Mouse (Mus musculus) intestine, embryonic 16.5 days (tissue): ENCODE results near the gene Npat. TPM values are rescaled to one million over a fixed set of nuclear protein-coding genes. Genes with fewer than 3 reads are reported as not detected.
A peak's percentile ranks its signal among the peaks of the same experiment; 100 is the strongest.

ENCODE experiments used
- ATAC-seq: fragments of 200-750 bp; cut with Nextera tagmentation; 2 replicates; pipeline ENCODE4 v1.8.0; 2017; ENCODE audit warnings: moderate TSS enrichment, moderate library complexity
- H3K27ac ChIP-seq: fragments of 300-500 bp; sonication (generic); 2 replicates; pipeline ENCODE4 v1.5.1; 2014; ENCODE audit warnings: mild to moderate bottlenecking, low read length
- H3K27me3 ChIP-seq: fragments of 300-500 bp; sonication (generic); replicated peaks from 2 replicates; pipeline ENCODE4 v1.6.1; 2014; ENCODE audit warnings: low read length, control low read depth, mixed read lengths; ENCODE audit not compliant: control insufficient read depth, insufficient read depth
- H3K36me3 ChIP-seq: fragments of 300-500 bp; sonication (generic); 2 replicates; pipeline ENCODE4 v1.6.1; 2014; ENCODE audit warnings: low read length, control low read depth; ENCODE audit not compliant: control insufficient read depth, insufficient read depth
- H3K4me1 ChIP-seq: fragments of 300-500 bp; sonication (generic); 2 replicates; pipeline ENCODE4 v1.6.1; 2014; ENCODE audit warnings: low read length, control low read depth, mixed read lengths; ENCODE audit not compliant: control insufficient read depth, insufficient read depth
- H3K4me2 ChIP-seq: fragments of 300-500 bp; sonication (generic); 2 replicates; pipeline ENCODE4 v1.6.1; 2014; ENCODE audit warnings: low read depth, low read length, control low read depth
- H3K4me3 ChIP-seq: fragments of 300-500 bp; sonication (generic); 2 replicates; pipeline ENCODE4 v1.5.1; 2014; ENCODE audit warnings: mild to moderate bottlenecking, low read length
- H3K9ac ChIP-seq: fragments of 300-500 bp; sonication (generic); 2 replicates; pipeline ENCODE4 v1.6.1; 2014; ENCODE audit warnings: low read depth, low read length
- H3K9me3 ChIP-seq: fragments of 300-500 bp; sonication (generic); 2 replicates; pipeline ENCODE4 v1.6.1; 2016; ENCODE audit warnings: low read length, control low read depth; ENCODE audit not compliant: control insufficient read depth
- WGBS: fragments of 180-500 bp; shearing (Covaris S2); extraction: QIAGEN DNeasy Blood & Tissue Kit; methylation state at CpG from one replicate; pipeline ENCODE4 v1.1.7; 2014; 5-methylcytosine and 5-hydroxymethylcytosine counted together
- polyA plus RNA-seq: library from polyadenylated mRNA; unstranded; fragments of >200 nt; fragmentation: Nextera tagmentation; extraction: Ambion mirVana; gene quantifications from 2 replicates; pipeline ENCODE4 v1.2.1, GENCODE M21; 2015

Npat gene
- 10.6 and 11.7 TPM in 2 replicates for polyA plus RNA-seq

GRCm38 (mm10) chr9:53536558-53537320 is at the start of gene Npat, which contains the start of gene Atm:
Gene Npat (plus strand): TSS chr9:53537047.
Gene Atm (minus strand): TSS chr9:53536740.
- H3K27ac ChIP-seq, result peak within 1 kb of the TSS; percentile 85
- ATAC-seq, result peak; percentile 99
- H3K27me3 ChIP-seq, result no peaks in the 10 kb centered on the region
- 0% methylated on average over 69 of the region's 69 CpGs for WGBS
- peak within 1 kb of the TSS; percentile 84 for H3K9ac ChIP-seq
- peak within 1 kb of the TSS; percentile 81 for H3K4me2 ChIP-seq
- H3K9me3 ChIP-seq, result no peaks in the 10 kb centered on the region
- H3K4me1 ChIP-seq, result peaks cover 8% of the 10 kb centered on the region
- peak within 1 kb of the TSS; percentile 60 for H3K4me3 ChIP-seq
- H3K36me3 ChIP-seq, result no peaks in the 10 kb centered on the region

GRCm38 (mm10) chr9:53508053-53508452 is 28.8 kb upstream of the Npat start:
- Histone ChIP-seq H3K36me3 (no peaks in the 10 kb centered on the region), H3K9ac (no peak overlapping the region), H3K4me1 (no peaks in the 10 kb centered on the region), H3K9me3 (no peaks in the 10 kb centered on the region), H3K27me3 (no peaks in the 10 kb centered on the region), H3K27ac (no peak overlapping the region), H3K4me3 (no peak overlapping the region), H3K4me2 (no peak overlapping the region)
- WGBS, result 89% methylated on average over 7 of the region's 7 CpGs
- ATAC-seq, result no peak

- Histone ChIP-seq H3K4me2 (no peak overlapping the region), H3K9me3 (no peaks in the 10 kb centered on the region), H3K9ac (no peak overlapping the region), H3K27ac (no peak overlapping the region), H3K4me3 (no peak overlapping the region), H3K4me1 (no peaks in the 10 kb centered on the region), H3K36me3 (no peaks in the 10 kb centered on the region), H3K27me3 (no peaks in the 10 kb centered on the region)
- no peak for ATAC-seq
These were observed 22.8 kb upstream of the Npat start for GRCm38 (mm10) chr9:53514091-53514490.

GRCm38 (mm10) chr9:53517373-53518009 is 19.4 kb upstream of the Npat start:
- H3K4me3 ChIP-seq, result no peak overlapping the region

GRCm38 (mm10) chr9:53535416-53536320 is 1.2 kb upstream of the Npat start:
- peaks cover 8% of the 10 kb centered on the region for H3K4me1 ChIP-seq
- H3K36me3 ChIP-seq, result peaks cover 3% of the 10 kb centered on the region; the same call in 1 of the 2 replicates
- peak overlapping the region; percentile 66 for H3K9ac ChIP-seq
- no peaks in the 10 kb centered on the region for H3K27me3 ChIP-seq
- H3K27ac ChIP-seq, result peak overlapping the region; percentile 82
- H3K4me2 ChIP-seq, result peak overlapping the region; percentile 81
- peak overlapping the region; percentile 60 for H3K4me3 ChIP-seq
- 0 out of 2 replicates have a peak, but pooled peaks have one; percentile 30 for ATAC-seq
- no peaks in the 10 kb centered on the region for H3K9me3 ChIP-seq
- 11% methylated on average over 17 of the region's 17 CpGs for WGBS

More at GRCm38 (mm10) chr9:53517373-53518009, 19.4 kb upstream of the Npat start:
- H3K36me3 ChIP-seq, result no peaks in the 10 kb centered on the region; the same call in 1 of the 2 replicates
- WGBS, result 68% methylated on average over 9 of the region's 9 CpGs
- H3K9ac ChIP-seq, result no peak overlapping the region
- no peaks in the 10 kb centered on the region for H3K27me3 ChIP-seq
- H3K4me2 ChIP-seq, result no peak overlapping the region
- H3K4me1 ChIP-seq, result no peaks in the 10 kb centered on the region
- no peaks in the 10 kb centered on the region for H3K9me3 ChIP-seq
- peak; percentile 87 for ATAC-seq
- H3K27ac ChIP-seq, result no peak overlapping the region

- H3K4me1 ChIP-seq, result peaks cover 8% of the 10 kb centered on the region
- no peaks in the 10 kb centered on the region for H3K9me3 ChIP-seq
- peak overlapping the region; percentile 72 for H3K4me2 ChIP-seq
- no peaks in the 10 kb centered on the region for H3K36me3 ChIP-seq
- no peak for ATAC-seq
- no peaks in the 10 kb centered on the region for H3K27me3 ChIP-seq
- H3K4me3 ChIP-seq, result peak overlapping the region; percentile 57
- under 1% methylated on average over 32 of the region's 34 CpGs for WGBS
- peak overlapping the region; percentile 85 for H3K27ac ChIP-seq
- H3K9ac ChIP-seq, result peak overlapping the region; percentile 84
These were observed 604 bp downstream of the Npat start for GRCm38 (mm10) chr9:53537336-53537965.

- WGBS, result 80% methylated on average over 6 of the region's 6 CpGs
- Histone ChIP-seq H3K4me2 (no peak overlapping the region), H3K36me3 (peaks cover 11% of the 10 kb centered on the region; the same call in 1 of the 2 replicates), H3K4me1 (no peaks in the 10 kb centered on the region), H3K9ac (no peak overlapping the region), H3K9me3 (no peaks in the 10 kb centered on the region), H3K4me3 (no peak overlapping the region), H3K27me3 (no peaks in the 10 kb centered on the region), H3K27ac (no peak overlapping the region)
- no peak for ATAC-seq
These were observed 33.8 kb downstream of the Npat start for GRCm38 (mm10) chr9:53570662-53571061.

DNA sequence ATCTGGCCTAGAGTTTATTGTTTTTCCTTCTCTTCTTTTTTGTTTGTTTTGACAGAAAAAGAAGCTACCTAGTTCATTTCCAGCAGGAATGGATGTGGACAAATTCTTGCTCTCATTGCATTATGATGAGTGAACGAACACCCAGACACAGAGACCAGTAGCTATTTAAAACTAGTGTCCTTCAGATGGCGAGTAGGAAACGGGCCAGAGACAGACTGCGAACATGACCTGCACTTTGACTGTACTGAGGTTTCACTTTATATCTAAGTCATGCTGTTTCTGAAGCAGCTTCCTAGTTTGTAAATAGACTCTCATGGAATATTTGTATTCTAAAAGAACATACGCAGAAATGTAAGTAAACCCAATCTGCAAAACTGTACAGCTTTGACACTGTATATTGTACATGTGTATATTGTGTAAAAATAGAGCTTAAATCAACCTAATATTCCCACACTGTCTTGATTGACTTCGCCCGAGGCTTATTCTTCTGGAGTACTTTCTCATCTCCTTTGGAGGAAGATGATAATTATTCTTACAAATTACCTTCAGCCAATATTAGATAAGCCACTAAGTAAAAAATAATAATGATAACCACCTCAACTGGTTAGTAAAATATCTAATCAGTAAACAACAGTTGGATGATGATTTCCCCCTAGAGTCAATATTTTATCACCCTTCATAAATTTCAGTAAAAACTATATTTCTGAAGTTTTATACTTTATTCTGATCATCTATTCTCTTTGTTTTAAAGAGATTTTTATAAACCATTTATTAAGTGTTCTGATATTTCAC is 35.9 kb downstream of the Npat start:
- 92% methylated on average over 7 of the region's 7 CpGs for WGBS
- Histone ChIP-seq H3K9ac (no peak overlapping the region), H3K36me3 (peaks cover 10% of the 10 kb centered on the region; the same call in 1 of the 2 replicates), H3K4me3 (no peak overlapping the region), H3K9me3 (no peaks in the 10 kb centered on the region), H3K27me3 (no peaks in the 10 kb centered on the region), H3K4me1 (no peaks in the 10 kb centered on the region), H3K27ac (no peak overlapping the region), H3K4me2 (no peak overlapping the region)
- ATAC-seq, result no peak
